Mouse (Mus musculus): ENCODE measurements around the gene Fam102a.

- TF ChIP-seq CTCF (IDR thresholded peaks at IDR 0.05; ENCODE audit: extremely low read depth, insufficient read depth, insufficient read length, insufficient replicate concordance) (no peak), POLR2A (IDR thresholded peaks at IDR 0.05; ENCODE audit: low read depth, low read length) (no peak)
Observed at GRCm38 (mm10) chr2:32528326-32528725, 6.8 kb upstream of the Fam102a start.
